8 mouse cellular contexts compared by ENCODE assay signal in the genomic region with DNA sequence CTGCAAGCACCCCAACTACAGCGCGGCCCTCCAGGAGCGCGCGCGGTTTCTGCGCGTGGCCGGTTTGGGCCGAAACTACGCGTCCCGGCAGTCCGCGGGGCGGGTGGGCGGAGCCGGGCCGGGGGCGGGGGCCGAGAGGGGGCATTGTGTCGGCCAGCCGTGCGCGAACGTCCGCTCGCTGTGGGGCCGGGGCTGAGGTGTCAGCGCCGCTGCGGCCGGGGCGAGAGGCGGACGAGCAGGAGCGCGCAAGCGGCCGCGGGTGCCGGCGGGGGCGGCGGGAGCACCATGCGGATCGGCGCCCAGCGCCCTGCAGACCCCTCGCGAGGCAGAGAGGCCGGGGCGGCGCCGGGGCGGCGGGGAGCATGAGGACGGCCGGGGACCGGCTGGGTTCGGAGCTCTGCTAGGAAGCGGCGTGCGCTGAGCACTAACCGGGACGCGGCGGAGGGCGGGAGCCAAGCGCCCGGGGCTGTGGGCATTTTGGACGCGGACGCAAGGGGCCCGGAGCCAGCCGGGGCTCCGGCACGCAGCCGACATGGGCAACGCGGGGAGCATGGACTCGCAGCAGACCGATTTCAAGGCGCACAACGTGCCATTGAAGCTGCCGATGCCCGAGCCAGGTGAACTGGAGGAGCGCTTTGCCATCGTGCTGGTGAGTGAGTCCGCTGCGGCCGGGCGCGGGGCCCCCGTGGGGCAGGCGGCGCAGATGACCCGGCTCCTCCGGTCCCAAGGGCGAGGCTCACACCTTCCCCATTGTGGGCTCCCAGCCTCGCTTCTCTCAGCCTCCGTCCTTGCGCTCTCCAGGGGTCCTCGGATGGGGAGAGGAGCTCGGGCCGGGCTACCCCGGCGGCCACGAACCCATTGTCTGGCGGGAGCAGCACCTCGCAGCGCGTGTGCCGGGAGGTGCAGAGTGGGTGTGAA. TPM values are rescaled to one million over a fixed set of nuclear protein-coding genes. Genes with fewer than 3 reads are reported as not detected.
DNase-seq lines count a peak whose midpoint lies in the region; ATAC-seq and TF ChIP-seq lines count a peak whose summit lies in the region.

A gene (plus strand): TSS at position 250 of the 918 bp plus-strand sequence.

- peak within 1 kb of the TSS; percentile 85 for H3K27ac ChIP-seq in forebrain, postnatal 0 days (ENCODE audit: low read depth, low read length)
- H3K27ac ChIP-seq in liver, embryonic 16.5 days (ENCODE audit: low read length) = no peak within 1 kb of the TSS
- peak within 1 kb of the TSS; percentile 88 for H3K27ac ChIP-seq in neural tube, embryonic 15.5 days (replicated peaks)

- peaks cover 29% of the 10 kb centered on the region for H3K4me1 ChIP-seq in E14TG2a.4 (replicated peaks; ENCODE audit: low read depth, low read length)
- H3K4me1 ChIP-seq in forebrain, postnatal 0 days (ENCODE audit: insufficient read depth) = peaks cover 20% of the 10 kb centered on the region; the same call in 1 of the 2 replicates
- H3K4me1 ChIP-seq in liver, embryonic 16.5 days (ENCODE audit: control insufficient read depth, low read depth, low read length) = no peaks in the 10 kb centered on the region
- H3K4me1 ChIP-seq in neural tube, embryonic 15.5 days = peaks cover 38% of the 10 kb centered on the region

- 2% methylated on average over 106 of the region's 114 CpGs for WGBS in forebrain, postnatal 0 days
- under 1% methylated on average over 93 of the region's 114 CpGs for WGBS in liver, embryonic 16.5 days (ENCODE audit: insufficient replicate concordance)
- under 1% methylated on average over 113 of the region's 114 CpGs for WGBS in neural tube, embryonic 15.5 days

- no peak for TF ChIP-seq CTCF in E14TG2a.4 (conservative IDR thresholded peaks at IDR 0.05; ENCODE audit: low read length)
- TF ChIP-seq CTCF in forebrain, postnatal 0 days (IDR thresholded peaks at IDR 0.05; ENCODE audit: low read depth) = no peak

- ATAC-seq in forebrain, postnatal 0 days = peak; percentile 92
- ATAC-seq in liver, embryonic 16.5 days (ENCODE audit: low read depth) = peak; percentile 74
- peak; percentile 94 for ATAC-seq in neural tube, embryonic 15.5 days (ENCODE audit: low FRiP score)

- DNase-seq in cerebellum, adult 11-12 months = peak; percentile 79
- DNase-seq in forebrain, postnatal 0 days = peak; percentile 79
- peak; percentile 68 for DNase-seq in heart, postnatal 25 days (ENCODE audit: low spot score)
- peak; percentile 76 for DNase-seq in layer of hippocampus, adult 11-12 months (ENCODE audit: low spot score)
- DNase-seq in thymus, adult 18-20 months = peak; percentile 7 to 9

- H3K36me3 ChIP-seq in E14TG2a.4 (ENCODE audit: insufficient read depth, low read length) = no peaks in the 10 kb centered on the region
- no peaks in the 10 kb centered on the region for H3K36me3 ChIP-seq in forebrain, postnatal 0 days (ENCODE audit: insufficient read depth)
- no peaks in the 10 kb centered on the region for H3K36me3 ChIP-seq in liver, embryonic 16.5 days (ENCODE audit: control insufficient read depth, insufficient read depth)
- no peaks in the 10 kb centered on the region for H3K36me3 ChIP-seq in neural tube, embryonic 15.5 days

- peaks cover 15% of the 10 kb centered on the region for H3K27me3 ChIP-seq in E14TG2a.4 (ENCODE audit: insufficient read depth, low read length)
- H3K27me3 ChIP-seq in forebrain, postnatal 0 days (ENCODE audit: insufficient read depth, low read length) = no peaks in the 10 kb centered on the region
- H3K27me3 ChIP-seq in liver, embryonic 16.5 days (ENCODE audit: control insufficient read depth, insufficient read depth, low read depth, low read length) = peaks cover 34% of the 10 kb centered on the region
- no peaks in the 10 kb centered on the region for H3K27me3 ChIP-seq in neural tube, embryonic 15.5 days (replicated peaks)

- peak within 1 kb of the TSS; percentile 74 for H3K4me2 ChIP-seq in forebrain, postnatal 0 days (ENCODE audit: low read depth)
- H3K4me2 ChIP-seq in liver, embryonic 16.5 days (ENCODE audit: low read depth, low read length) = peak within 1 kb of the TSS; percentile 65
- peak within 1 kb of the TSS; percentile 83 for H3K4me2 ChIP-seq in neural tube, embryonic 15.5 days

- H3K4me3 ChIP-seq in E14TG2a.4 (replicated peaks; ENCODE audit: low read length) = peak within 1 kb of the TSS; percentile 94
- peak within 1 kb of the TSS; percentile 93 for H3K4me3 ChIP-seq in forebrain, postnatal 0 days (ENCODE audit: low read depth, low read length)
- peak within 1 kb of the TSS; percentile 67 for H3K4me3 ChIP-seq in liver, embryonic 16.5 days (ENCODE audit: low read depth, low read length)
- H3K4me3 ChIP-seq in neural tube, embryonic 15.5 days (replicated peaks) = peak within 1 kb of the TSS; percentile 99

- intact Hi-C loops in heart, postnatal 25 days (cut with DNase I) = loop anchor here (1.0 to 5.0 kb wide), 4 partner anchors 91 to 225 kb away; no protein-coding TSS in a partner anchor

- no peaks in the 10 kb centered on the region for H3K9me3 ChIP-seq in E14TG2a.4 (ENCODE audit: low read length)
- H3K9me3 ChIP-seq in forebrain, postnatal 0 days (ENCODE audit: low read length) = no peaks in the 10 kb centered on the region
- H3K9me3 ChIP-seq in liver, embryonic 16.5 days (replicated peaks; ENCODE audit: control insufficient read depth, low read length) = no peaks in the 10 kb centered on the region
- H3K9me3 ChIP-seq in neural tube, embryonic 15.5 days (replicated peaks) = no peaks in the 10 kb centered on the region

- H3K9ac ChIP-seq in forebrain, postnatal 0 days = peak within 1 kb of the TSS; percentile 88
- peak within 1 kb of the TSS; percentile 50 for H3K9ac ChIP-seq in liver, embryonic 16.5 days (ENCODE audit: low read depth, low read length)
- peak within 1 kb of the TSS; percentile 89 for H3K9ac ChIP-seq in neural tube, embryonic 15.5 days (replicated peaks)

RNA-seq across cellular contexts. Expression of the gene that starts here (rescaled TPM):
- 38.4 and 41.8 TPM in 2 replicates for total RNA-seq in forebrain, postnatal 0 days (2014; rRNA removed)
- 7.6 and 9.1 TPM in 2 replicates for polyA plus RNA-seq in forebrain, postnatal 0 days (2015; fragmentation: Nextera tagmentation; extraction: Ambion mirVana)
- total RNA-seq in heart, postnatal 25 days (2021) = 1 to 10 TPM; 5.7 to 7.2 TPM
- 0.39 and 0.53 TPM in 2 replicates for polyA plus RNA-seq in liver, embryonic 16.5 days (2015; fragmentation: Nextera tagmentation; extraction: Ambion mirVana)
- polyA plus RNA-seq in neural tube, embryonic 15.5 days (2015; fragmentation: Nextera tagmentation; extraction: Ambion mirVana) = 7.7 and 8.8 TPM in 2 replicates

Comparison
In these comparisons a context has a peak if more than half of its experiments do, and no peak if none do; other contexts are left out.
1. Peak in ATAC-seq, H3K4me3 ChIP-seq, H3K9ac ChIP-seq and H3K4me2 ChIP-seq in liver, embryonic 16.5 days; RNA of the gene not detected or under 1 TPM.
2. DNase-seq: peak in every context shown above with its lines; median percentile 79 in cerebellum, adult 11-12 months; 79 in forebrain, postnatal 0 days; 76 in layer of hippocampus, adult 11-12 months; 68 in heart, postnatal 25 days; 8 in thymus, adult 18-20 months.